Mouse (Mus musculus) intestine, embryonic 16.5 days (tissue): ENCODE data around the gene Nme3. TPM values are rescaled to one million over a fixed set of nuclear protein-coding genes. Genes with fewer than 3 reads are reported as not detected.

ENCODE experiments used
- ATAC-seq: fragments of 200-750 bp; cut with Nextera tagmentation; 2 replicates; pipeline ENCODE4 v1.8.0; 2017; ENCODE audit warnings: moderate TSS enrichment, moderate library complexity
- H3K27ac ChIP-seq: fragments of 300-500 bp; sonication (generic); 2 replicates; pipeline ENCODE4 v1.5.1; 2014; ENCODE audit warnings: mild to moderate bottlenecking, low read length
- H3K27me3 ChIP-seq: fragments of 300-500 bp; sonication (generic); replicated peaks from 2 replicates; pipeline ENCODE4 v1.6.1; 2014; ENCODE audit warnings: low read length, control low read depth, mixed read lengths; ENCODE audit not compliant: control insufficient read depth, insufficient read depth
- H3K36me3 ChIP-seq: fragments of 300-500 bp; sonication (generic); 2 replicates; pipeline ENCODE4 v1.6.1; 2014; ENCODE audit warnings: low read length, control low read depth; ENCODE audit not compliant: control insufficient read depth, insufficient read depth
- H3K4me1 ChIP-seq: fragments of 300-500 bp; sonication (generic); 2 replicates; pipeline ENCODE4 v1.6.1; 2014; ENCODE audit warnings: low read length, control low read depth, mixed read lengths; ENCODE audit not compliant: control insufficient read depth, insufficient read depth
- H3K4me2 ChIP-seq: fragments of 300-500 bp; sonication (generic); 2 replicates; pipeline ENCODE4 v1.6.1; 2014; ENCODE audit warnings: low read depth, low read length, control low read depth
- H3K4me3 ChIP-seq: fragments of 300-500 bp; sonication (generic); 2 replicates; pipeline ENCODE4 v1.5.1; 2014; ENCODE audit warnings: mild to moderate bottlenecking, low read length
- H3K9ac ChIP-seq: fragments of 300-500 bp; sonication (generic); 2 replicates; pipeline ENCODE4 v1.6.1; 2014; ENCODE audit warnings: low read depth, low read length
- H3K9me3 ChIP-seq: fragments of 300-500 bp; sonication (generic); 2 replicates; pipeline ENCODE4 v1.6.1; 2016; ENCODE audit warnings: low read length, control low read depth; ENCODE audit not compliant: control insufficient read depth
- WGBS: fragments of 180-500 bp; shearing (Covaris S2); extraction: QIAGEN DNeasy Blood & Tissue Kit; methylation state at CpG from one replicate; pipeline ENCODE4 v1.1.7; 2014; 5-methylcytosine and 5-hydroxymethylcytosine counted together
- polyA plus RNA-seq: library from polyadenylated mRNA; unstranded; fragments of >200 nt; fragmentation: Nextera tagmentation; extraction: Ambion mirVana; gene quantifications from 2 replicates; pipeline ENCODE4 v1.2.1, GENCODE M21; 2015

Gene Nme3
- 76.8 and 77.1 TPM in 2 replicates for polyA plus RNA-seq

DNA sequence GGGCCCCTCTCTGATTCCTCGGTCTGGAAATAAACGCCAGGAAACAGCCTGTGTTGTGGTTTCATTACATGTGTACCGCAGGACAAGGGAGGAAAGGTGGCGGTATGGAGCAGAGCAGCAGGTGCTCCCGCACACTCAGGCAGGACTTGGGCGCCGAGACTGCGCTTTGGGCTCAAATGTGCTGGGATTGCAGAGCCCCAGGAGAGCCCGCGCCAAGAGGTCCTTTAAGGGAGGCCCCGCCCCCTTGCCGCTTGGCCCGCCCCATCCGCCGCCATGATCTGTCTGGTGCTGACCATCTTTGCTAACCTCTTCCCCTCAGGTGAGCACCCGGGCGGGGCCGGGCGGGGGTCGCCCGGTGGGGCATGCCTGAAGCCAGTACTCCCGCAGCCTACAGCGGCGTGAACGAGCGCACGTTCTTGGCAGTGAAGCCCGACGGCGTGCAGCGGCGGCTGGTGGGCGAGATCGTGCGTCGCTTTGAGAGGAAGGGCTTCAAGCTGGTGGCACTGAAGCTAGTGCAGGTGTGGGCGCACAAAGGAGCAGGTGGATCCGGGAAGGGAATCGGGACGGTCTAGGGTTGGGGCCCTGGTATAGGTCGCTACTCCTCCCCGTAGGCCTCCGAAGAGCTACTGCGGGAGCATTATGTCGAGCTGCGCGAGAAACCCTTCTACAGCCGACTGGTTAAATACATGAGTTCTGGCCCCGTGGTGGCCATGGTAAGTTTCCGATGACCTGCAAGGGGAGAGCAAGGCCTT lies at the start of gene Nme3:
Nme3 (plus strand) TSS at position 260 of the 752 bp plus-strand sequence.
- Histone ChIP-seq H3K4me3 (peak within 1 kb of the TSS; percentile 92), H3K27ac (peak within 1 kb of the TSS; percentile 94), H3K4me1 (peaks cover 24% of the 10 kb centered on the region), H3K9me3 (no peaks in the 10 kb centered on the region), H3K36me3 (peaks cover 36% of the 10 kb centered on the region), H3K4me2 (peak within 1 kb of the TSS; percentile 96), H3K27me3 (no peaks in the 10 kb centered on the region), H3K9ac (peak within 1 kb of the TSS; percentile 95)
- peak; percentile 84 for ATAC-seq
- 2% methylated on average over 50 of the region's 50 CpGs for WGBS

DNA sequence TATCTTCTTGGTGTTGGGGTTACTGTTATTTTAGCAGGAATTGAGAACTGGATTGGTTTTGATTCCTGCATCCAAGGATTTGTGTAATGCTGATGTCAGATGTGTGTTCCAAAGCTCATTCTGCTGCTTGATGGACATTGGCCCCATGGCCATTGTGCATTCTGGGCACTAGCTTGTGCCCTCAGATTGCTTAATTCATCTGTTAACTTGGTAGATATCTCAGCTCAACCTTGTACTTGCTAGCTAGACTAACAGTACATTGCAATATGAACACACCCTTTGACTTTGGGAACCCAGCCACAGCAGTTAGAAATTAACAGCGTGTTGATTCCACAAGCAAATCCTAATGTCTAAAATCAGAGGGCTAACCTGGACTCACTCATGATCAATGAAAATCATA lies 48.9 kb upstream of the Nme3 start:
- no peak for ATAC-seq
- H3K36me3 ChIP-seq = no peaks in the 10 kb centered on the region
- no peaks in the 10 kb centered on the region for H3K9me3 ChIP-seq
- H3K4me1 ChIP-seq = peaks cover 14% of the 10 kb centered on the region
- no peaks in the 10 kb centered on the region; the same call in 1 of the 2 replicates for H3K27me3 ChIP-seq
- H3K9ac ChIP-seq = no peak overlapping the region
- WGBS = 78% methylated on average over 1 of the region's 1 CpGs
- no peak overlapping the region for H3K27ac ChIP-seq
- H3K4me2 ChIP-seq = no peak overlapping the region
- no peak overlapping the region for H3K4me3 ChIP-seq

DNA sequence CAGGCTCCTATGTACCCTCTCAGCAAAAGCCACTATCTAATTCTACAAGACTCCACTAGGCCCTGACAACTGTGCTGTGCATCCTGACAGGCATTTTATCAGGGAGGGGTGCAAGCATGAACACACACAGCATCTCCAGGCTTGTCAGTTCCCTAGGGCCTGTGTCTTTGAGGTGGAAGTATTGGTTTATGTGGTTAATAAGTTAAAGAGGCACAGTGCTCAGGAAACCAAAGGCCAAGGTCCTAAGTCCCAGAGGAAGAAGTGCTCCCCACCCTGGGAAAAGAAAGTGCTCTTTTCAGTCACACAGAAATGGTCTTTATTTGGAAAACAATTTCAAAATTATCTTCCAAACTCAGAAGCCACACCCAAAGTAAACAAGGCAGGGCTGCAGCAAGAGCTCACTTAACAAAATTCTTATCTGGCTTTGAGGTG lies 47.7 kb upstream of the Nme3 start:
- H3K9ac ChIP-seq = peak overlapping the region; percentile 39; the same call in 1 of the 2 replicates
- H3K4me1 ChIP-seq = peaks cover 14% of the 10 kb centered on the region
- H3K27ac ChIP-seq = peak overlapping the region; percentile 72

GRCm38 (mm10) chr17:24849733-24850064 lies 46.6 kb upstream of the Nme3 start:
- Histone ChIP-seq H3K27me3 (no peaks in the 10 kb centered on the region; the same call in 1 of the 2 replicates), H3K9me3 (no peaks in the 10 kb centered on the region), H3K27ac (peak overlapping the region; percentile 97), H3K4me3 (peak overlapping the region; percentile 98), H3K4me1 (peaks cover 14% of the 10 kb centered on the region), H3K9ac (peak overlapping the region; percentile 92), H3K4me2 (peak overlapping the region; percentile 72), H3K36me3 (peaks cover 3% of the 10 kb centered on the region; the same call in 1 of the 2 replicates)
- ATAC-seq = peak; percentile 50; the same call in 1 of the 2 replicates
- under 1% methylated on average over 21 of the region's 21 CpGs for WGBS

More for the DNA sequence above, 47.7 kb upstream of the Nme3 start:
- Histone ChIP-seq H3K4me2 (peak overlapping the region; percentile 56), H3K27me3 (no peaks in the 10 kb centered on the region; the same call in 1 of the 2 replicates), H3K4me3 (peak overlapping the region; percentile 42), H3K36me3 (peaks cover 3% of the 10 kb centered on the region; the same call in 1 of the 2 replicates), H3K9me3 (no peaks in the 10 kb centered on the region)
- peak; percentile 7; the same call in 1 of the 2 replicates for ATAC-seq

- Histone ChIP-seq H3K27me3 (no peaks in the 10 kb centered on the region; the same call in 1 of the 2 replicates), H3K27ac (peak within 1 kb of the TSS; percentile 97), H3K9ac (peak within 1 kb of the TSS; percentile 92), H3K9me3 (no peaks in the 10 kb centered on the region), H3K36me3 (peaks cover 3% of the 10 kb centered on the region; the same call in 1 of the 2 replicates), H3K4me2 (peak within 1 kb of the TSS; percentile 84), H3K4me3 (peak within 1 kb of the TSS; percentile 98), H3K4me1 (peaks cover 14% of the 10 kb centered on the region)
- ATAC-seq = peak; percentile 98
- under 1% methylated on average over 58 of the region's 58 CpGs for WGBS
Measured at GRCm38 (mm10) chr17:24850065-24850772, 46.1 kb upstream of the Nme3 start, which contains the start of gene Fahd1. TSS of gene Fahd1 (minus strand) at chr17:24850364.

- H3K4me2 ChIP-seq = peak overlapping the region; percentile 84
- peak overlapping the region; percentile 98 for H3K4me3 ChIP-seq
- H3K27me3 ChIP-seq = no peaks in the 10 kb centered on the region; the same call in 1 of the 2 replicates
- H3K9ac ChIP-seq = peak overlapping the region; percentile 92
- no peaks in the 10 kb centered on the region for H3K9me3 ChIP-seq
- peak overlapping the region; percentile 68; the same call in 1 of the 2 replicates for H3K27ac ChIP-seq
- H3K36me3 ChIP-seq = peaks cover 3% of the 10 kb centered on the region; the same call in 1 of the 2 replicates
- ATAC-seq = no peak
- peaks cover 14% of the 10 kb centered on the region for H3K4me1 ChIP-seq
- WGBS = under 1% methylated on average over 20 of the region's 20 CpGs
Measured at GRCm38 (mm10) chr17:24850773-24851127, 45.5 kb upstream of the Nme3 start.

GRCm38 (mm10) chr17:24851381-24852125 lies 44.7 kb upstream of the Nme3 start:
- H3K36me3 ChIP-seq = peaks cover 3% of the 10 kb centered on the region; the same call in 1 of the 2 replicates
- H3K27me3 ChIP-seq = no peaks in the 10 kb centered on the region; the same call in 1 of the 2 replicates
- H3K9ac ChIP-seq = peak overlapping the region; percentile 92
- WGBS = 78% methylated on average over 10 of the region's 10 CpGs
- no peak for ATAC-seq
- peaks cover 14% of the 10 kb centered on the region for H3K4me1 ChIP-seq
- H3K9me3 ChIP-seq = no peaks in the 10 kb centered on the region
- peak overlapping the region; percentile 84 for H3K4me2 ChIP-seq
- H3K4me3 ChIP-seq = peak overlapping the region; percentile 98
- H3K27ac ChIP-seq = no peak overlapping the region

- no peak for ATAC-seq
- H3K36me3 ChIP-seq = peaks cover 3% of the 10 kb centered on the region; the same call in 1 of the 2 replicates
- H3K4me2 ChIP-seq = no peak overlapping the region
- H3K9ac ChIP-seq = no peak overlapping the region
- no peaks in the 10 kb centered on the region; the same call in 1 of the 2 replicates for H3K27me3 ChIP-seq
- peaks cover 8% of the 10 kb centered on the region for H3K4me1 ChIP-seq
- no peak overlapping the region for H3K4me3 ChIP-seq
- 81% methylated on average over 3 of the region's 3 CpGs for WGBS
- H3K9me3 ChIP-seq = no peaks in the 10 kb centered on the region
- H3K27ac ChIP-seq = no peak overlapping the region
Measured at GRCm38 (mm10) chr17:24855838-24856464, 40.3 kb upstream of the Nme3 start.
